Mouse (Mus musculus) ES-Bruce4 (cell line): ENCODE results near the gene Nedd4.

Experiments
- EP300 ChIP-seq: IDR thresholded peaks from 2 replicates; pipeline ENCODE4 v1.6.1; 2011; ENCODE audit warnings: low read depth, low read length; ENCODE audit not compliant: insufficient read depth
- POLR2A ChIP-seq: IDR thresholded peaks from one replicate; pipeline ENCODE4 v1.8.1; 2011; ENCODE audit warnings: low read length; ENCODE audit not compliant: insufficient read depth

DNA sequence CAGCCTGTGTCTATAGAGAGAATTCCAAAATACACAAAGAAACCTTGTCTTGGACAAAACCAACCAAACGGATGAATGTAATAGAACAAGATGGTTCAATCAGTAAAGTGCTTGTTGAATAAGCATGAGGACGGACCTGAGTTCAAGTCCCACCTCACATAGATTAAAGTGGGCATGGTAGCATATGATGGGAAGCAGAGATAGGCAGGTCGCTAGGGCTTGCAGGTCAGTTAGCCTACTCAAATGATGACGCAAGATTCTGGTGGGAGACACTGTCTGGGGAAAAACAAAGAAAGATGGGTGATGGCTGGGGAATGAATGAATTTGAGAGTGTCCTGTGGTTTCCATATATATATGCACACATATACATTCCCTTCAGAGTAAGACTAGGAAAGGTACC is 41.0 kb downstream of the Nedd4 start:
- TF ChIP-seq EP300 = no peak
- TF ChIP-seq POLR2A = no peak
